Mouse (Mus musculus) ZHBTc4 (cell line): Measurements from ENCODE around the gene Lifr.

ENCODE experiments used
- DNase-seq: peaks from one replicate; pipeline ENCODE4 v3.0.0-alpha.2; 2011; ENCODE audit warnings: low read depth, low spot score

The Lifr gene

DNA sequence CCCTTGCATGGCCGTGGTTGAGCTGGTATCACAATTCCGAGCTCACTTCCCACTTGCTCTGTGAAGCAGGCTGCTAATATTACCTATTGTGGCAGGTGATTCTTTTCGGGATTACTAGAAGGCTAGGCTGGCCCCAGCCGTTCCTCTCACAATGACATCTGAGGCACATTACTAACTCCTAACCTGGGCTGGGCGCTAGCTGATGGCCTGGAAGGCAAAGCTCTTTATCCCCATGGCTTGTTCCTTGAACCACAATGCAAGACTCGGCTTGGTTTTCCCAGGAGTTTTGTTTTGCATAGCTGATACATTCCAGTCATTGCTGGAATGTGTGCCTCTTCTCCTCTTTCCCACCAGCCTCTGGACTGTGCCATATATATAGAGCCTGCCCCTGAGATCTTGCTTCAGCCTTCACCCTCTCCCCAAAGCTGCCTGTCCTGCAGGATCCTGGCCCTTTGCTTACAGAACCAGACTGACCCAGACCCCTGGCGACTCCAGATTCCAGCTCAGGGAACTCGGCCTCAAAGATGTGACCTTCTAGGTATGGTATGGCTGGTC, at the start of gene Lifr:
TSS of gene Lifr (plus strand) at position 404 of the 555 bp plus-strand sequence.
- DNase-seq = peak; percentile 74

DNA sequence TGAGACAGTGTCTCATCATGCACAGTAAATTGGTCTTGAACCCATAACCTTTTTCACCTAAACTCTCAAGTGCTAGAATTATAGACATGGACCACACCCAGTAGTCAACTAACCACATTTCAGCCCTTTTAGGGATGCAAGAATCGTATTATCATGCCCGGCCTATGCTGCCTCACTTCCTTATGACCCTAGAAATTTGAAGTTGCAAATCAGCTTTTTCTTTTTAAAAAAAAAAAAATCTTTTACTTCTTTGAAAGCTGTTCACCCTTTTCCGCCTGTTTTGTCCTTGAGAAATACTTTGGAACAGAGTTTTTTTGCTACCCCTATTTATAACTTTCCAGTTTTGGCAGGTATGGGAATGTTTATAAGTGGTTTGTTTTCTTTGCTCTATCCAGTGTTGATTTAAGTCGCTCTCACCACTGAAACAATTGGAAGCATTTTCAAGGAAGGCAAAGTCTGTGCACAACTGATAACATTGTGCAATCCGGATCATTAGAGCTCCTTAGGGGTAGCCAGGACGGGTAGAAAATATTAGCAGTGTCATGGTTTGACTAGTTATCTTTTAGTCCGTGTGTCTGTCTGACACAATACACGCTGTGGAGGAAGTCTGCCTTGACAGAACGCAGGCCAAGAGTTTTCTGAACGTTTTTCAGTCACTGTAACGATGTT, 46.2 kb upstream of the Lifr start:
- no peak for DNase-seq

DNA sequence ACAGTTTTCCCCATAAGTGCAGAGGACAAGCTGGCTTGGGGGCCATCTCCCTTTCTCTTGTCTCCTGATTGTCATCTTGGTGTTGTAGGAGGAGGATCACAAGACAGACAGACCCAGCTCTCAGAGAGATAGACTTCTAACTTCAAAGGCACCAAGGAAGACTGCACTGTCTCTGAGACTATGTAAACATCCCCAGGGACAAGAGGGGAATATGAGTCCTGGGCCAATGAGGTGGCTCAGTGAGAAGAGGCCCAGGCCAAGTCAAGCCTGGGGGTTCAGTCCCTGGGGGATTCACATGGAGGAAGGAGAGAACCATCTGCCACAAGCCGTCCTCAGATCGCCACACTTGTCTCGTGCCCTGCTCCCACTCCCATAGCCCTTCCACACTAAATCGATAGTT, 45.4 kb upstream of the Lifr start:
- DNase-seq = no peak

GRCm38 (mm10) chr15:7047931-7048330, 42.5 kb upstream of the Lifr start:
- no peak for DNase-seq

GRCm38 (mm10) chr15:7048916-7049315, 41.5 kb upstream of the Lifr start:
- DNase-seq = no peak

- no peak for DNase-seq
Measured at GRCm38 (mm10) chr15:7051666-7052065, 38.7 kb upstream of the Lifr start.

DNA sequence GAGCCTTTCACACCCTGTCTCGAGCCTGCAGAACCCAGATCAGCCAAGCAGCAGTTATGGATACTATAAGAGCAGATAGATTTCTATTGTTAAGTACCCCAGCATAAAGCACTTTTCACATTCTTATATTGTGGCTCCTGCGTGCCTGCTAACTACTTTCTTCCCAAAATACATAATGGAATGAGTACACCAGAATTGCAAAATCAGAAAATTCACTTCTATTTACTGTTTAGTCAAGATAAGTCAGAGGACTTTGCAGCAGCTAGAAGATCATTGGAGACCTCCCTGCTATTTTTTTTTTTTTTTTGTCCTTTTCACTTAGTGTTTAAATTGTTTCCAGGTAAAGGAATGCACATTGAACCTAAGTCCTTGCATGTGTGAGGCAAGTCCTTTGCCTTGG, 38.3 kb upstream of the Lifr start:
- no peak for DNase-seq

- DNase-seq = peak; percentile 28
Measured at GRCm38 (mm10) chr15:7056851-7057250, 33.6 kb upstream of the Lifr start.

DNA sequence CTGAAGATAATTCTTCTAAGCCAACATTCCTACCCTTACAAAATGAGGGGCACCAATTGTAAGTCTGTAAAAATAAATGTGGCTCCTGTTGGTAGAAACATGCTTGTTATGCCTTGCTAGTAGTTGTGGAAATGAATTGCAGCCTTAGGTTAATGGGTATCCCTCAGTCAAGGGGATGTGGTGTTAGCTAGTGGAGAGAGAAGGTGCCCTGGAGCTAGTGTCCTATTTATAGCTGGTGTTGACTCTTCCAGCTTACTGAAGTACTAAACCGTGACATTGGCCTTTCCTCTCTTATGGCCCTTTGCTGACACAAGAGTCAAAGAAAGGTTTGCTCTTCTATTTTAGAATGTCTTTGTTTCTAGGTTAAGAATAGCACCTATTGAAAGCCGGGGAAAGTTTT, 29.9 kb upstream of the Lifr start:
- no peak for DNase-seq

GRCm38 (mm10) chr15:7061995-7062697, 28.3 kb upstream of the Lifr start:
- no peak for DNase-seq

- no peak for DNase-seq
Measured at GRCm38 (mm10) chr15:7062698-7063009, 27.8 kb upstream of the Lifr start.

GRCm38 (mm10) chr15:7063521-7064240, 26.7 kb upstream of the Lifr start:
- DNase-seq = no peak

- DNase-seq = no peak
Measured at GRCm38 (mm10) chr15:7064992-7065523, 25.4 kb upstream of the Lifr start.

DNA sequence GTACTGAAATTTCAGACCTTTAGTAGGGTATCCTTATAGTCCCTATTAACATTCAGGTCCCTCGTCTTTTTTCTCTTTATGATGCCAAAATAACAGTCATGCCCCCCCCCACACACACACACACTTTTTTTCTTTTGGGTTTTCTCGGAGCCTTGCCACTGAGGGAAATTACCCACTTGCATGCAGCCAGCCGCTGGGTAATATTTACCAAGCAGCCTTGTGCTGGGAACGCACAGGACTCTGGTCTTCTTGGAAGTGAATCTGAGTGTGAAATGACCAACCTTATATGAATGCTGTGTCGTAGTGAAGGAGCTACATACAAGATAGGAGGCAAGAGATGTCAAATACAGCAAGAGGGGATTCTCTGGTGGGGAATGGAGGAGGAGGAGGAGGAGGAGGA, 24.8 kb upstream of the Lifr start:
- no peak for DNase-seq

GRCm38 (mm10) chr15:7066752-7067151, 23.7 kb upstream of the Lifr start:
- no peak for DNase-seq

- DNase-seq = peak; percentile 12
Measured at GRCm38 (mm10) chr15:7069374-7069773, 21.0 kb upstream of the Lifr start.

DNA sequence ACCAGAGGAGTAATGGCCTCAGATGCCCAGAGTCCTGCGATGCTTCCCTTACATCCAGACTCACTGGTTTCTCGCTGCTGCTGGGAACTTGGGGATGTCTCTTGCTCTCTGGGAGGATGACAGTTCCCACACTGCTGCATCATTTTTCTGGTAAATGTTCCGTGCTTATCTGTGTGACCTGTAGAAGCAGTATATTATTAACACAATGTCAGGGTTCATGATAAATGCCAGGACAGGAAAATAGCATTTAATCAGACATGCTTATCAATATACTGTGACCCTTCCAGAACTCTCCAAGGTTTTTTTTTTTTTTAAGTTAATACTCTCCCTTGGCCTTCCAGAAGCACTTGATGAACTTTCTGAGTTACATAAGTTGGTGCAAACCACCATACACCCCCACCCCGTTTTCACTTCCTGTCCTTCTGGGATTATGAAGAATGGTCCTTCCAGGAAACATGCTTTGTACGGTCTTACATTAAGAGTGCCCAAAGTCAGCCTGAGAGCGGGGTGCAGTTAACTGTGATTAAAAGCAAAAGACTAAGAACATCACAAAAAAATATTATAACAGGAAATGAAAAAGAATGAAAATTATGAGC, 20.1 kb upstream of the Lifr start:
- DNase-seq = no peak

DNA sequence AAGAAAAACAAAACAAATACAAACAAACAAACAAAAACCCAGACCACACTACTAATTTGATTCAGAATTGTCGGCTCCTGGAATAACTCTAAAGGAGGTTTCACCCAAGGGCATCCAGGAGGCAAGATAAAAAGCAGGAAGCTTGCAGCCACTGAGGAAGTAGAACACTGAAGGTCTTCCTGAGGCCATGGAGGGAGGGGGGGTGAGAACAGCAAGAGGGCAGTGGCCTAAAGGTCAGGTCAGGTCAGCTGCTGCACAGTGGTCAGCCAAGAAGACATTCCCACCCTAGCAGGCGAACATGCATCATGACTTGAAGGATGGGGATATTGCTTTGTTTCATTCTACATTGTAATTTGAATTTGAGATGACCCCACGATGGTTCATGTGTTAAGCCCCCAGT, 17.1 kb upstream of the Lifr start:
- no peak for DNase-seq

GRCm38 (mm10) chr15:7075185-7075584, 15.2 kb upstream of the Lifr start:
- no peak for DNase-seq

- DNase-seq = no peak
Measured at GRCm38 (mm10) chr15:7078356-7078755, 12.1 kb upstream of the Lifr start.

DNA sequence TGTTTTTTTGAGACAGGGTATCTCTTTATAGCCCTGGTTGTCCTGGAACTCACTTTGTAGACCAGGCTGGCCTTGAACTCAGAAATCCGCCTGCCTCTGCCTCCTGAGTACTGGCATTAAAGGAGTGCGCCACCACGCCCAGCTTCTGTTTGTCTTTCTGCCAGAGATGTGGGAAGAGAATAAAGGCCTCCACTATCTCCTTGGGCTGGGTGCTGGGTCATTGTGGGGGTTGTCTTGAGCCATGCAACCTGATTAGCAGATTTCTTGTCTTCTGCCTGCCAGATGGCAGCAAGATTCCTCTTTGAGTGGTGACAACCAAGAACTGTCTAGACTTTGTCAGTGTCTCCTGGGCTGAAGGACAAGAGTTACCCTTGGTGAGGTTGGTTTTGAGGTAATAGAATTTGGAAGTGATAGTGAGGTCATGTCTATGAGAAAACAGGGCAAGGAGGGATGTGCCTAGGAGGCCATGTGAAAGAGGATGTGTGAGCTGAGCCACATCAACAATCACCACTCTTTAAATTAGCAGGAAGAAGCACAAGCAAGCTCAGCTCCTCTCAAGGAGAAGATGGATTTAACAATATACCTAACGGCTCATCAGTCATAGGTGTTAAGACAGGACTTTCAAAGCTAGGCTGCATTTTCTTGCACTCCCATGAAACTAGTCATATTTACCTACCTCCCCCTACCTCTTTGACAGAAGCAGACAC, 10.6 kb upstream of the Lifr start:
- DNase-seq = peak; percentile 72
